Mouse (Mus musculus) lung, postnatal 0 days (tissue): ENCODE results near the gene Mrpl54. TPM values are rescaled to one million over a fixed set of nuclear protein-coding genes. Genes with fewer than 3 reads are reported as not detected.
"Not testable (repeated sequence)": the region's sequence is repeated elsewhere in the genome, so short reads cannot be mapped to it uniquely, and the experiment has no call there.

Source experiments
- ATAC-seq: fragments of 200-750 bp; cut with Nextera tagmentation; 2 replicates; pipeline ENCODE4 v1.8.0; 2017; ENCODE audit warnings: moderate library complexity
- DNase-seq: peaks from one replicate; pipeline ENCODE4 v3.0.0-alpha.2; 2016; ENCODE audit warnings: low spot score
- H3K27ac ChIP-seq: fragments of 300-500 bp; sonication (generic); 2 replicates; pipeline ENCODE4 v1.5.1; 2014; ENCODE audit warnings: antibody characterized with exemption, mild to moderate bottlenecking, low read length, mixed read lengths
- H3K27me3 ChIP-seq: fragments of 300-500 bp; sonication (generic); replicated peaks from 2 replicates; pipeline ENCODE4 v1.6.1; 2014; ENCODE audit warnings: low read length, mixed read lengths; ENCODE audit not compliant: insufficient read depth
- H3K36me3 ChIP-seq: fragments of 300-500 bp; sonication (generic); 2 replicates; pipeline ENCODE4 v1.6.1; 2014; ENCODE audit warnings: low read length, mixed read lengths; ENCODE audit not compliant: insufficient read depth
- H3K4me1 ChIP-seq: fragments of 300-500 bp; sonication (generic); 2 replicates; pipeline ENCODE4 v1.6.1; 2014; ENCODE audit warnings: antibody characterized with exemption, low read depth, low read length, mixed read lengths; ENCODE audit not compliant: insufficient read depth
- H3K4me2 ChIP-seq: fragments of 300-500 bp; sonication (generic); replicated peaks from 2 replicates; pipeline ENCODE4 v1.6.1; 2014; ENCODE audit warnings: low read depth, mild to moderate bottlenecking, low read length, moderate library complexity, mixed read lengths
- H3K4me3 ChIP-seq: fragments of 300-500 bp; sonication (generic); 2 replicates; pipeline ENCODE4 v1.5.1; 2014; ENCODE audit warnings: low read depth, low read length
- H3K9ac ChIP-seq: fragments of 300-500 bp; sonication (generic); replicated peaks from 2 replicates; pipeline ENCODE4 v1.6.1; 2014; ENCODE audit warnings: low read depth, mild to moderate bottlenecking
- H3K9me3 ChIP-seq: fragments of 300-500 bp; sonication (generic); 2 replicates; pipeline ENCODE4 v1.6.1; 2016; ENCODE audit warnings: low read length, mixed read lengths
- CTCF ChIP-seq: IDR thresholded peaks from 2 replicates; pipeline ENCODE4 v1.5.1; 2016; ENCODE audit warnings: antibody characterized with exemption, mild to moderate bottlenecking
- EP300 ChIP-seq: IDR thresholded peaks from 2 replicates; pipeline ENCODE4 v1.6.1; 2016; ENCODE audit warnings: antibody characterized with exemption, mild to moderate bottlenecking, control low read depth
- WGBS: fragments of 180-500 bp; shearing (Covaris S2); extraction: QIAGEN DNeasy Blood & Tissue Kit; methylation state at CpG from one replicate; pipeline ENCODE4 v1.1.7; 2014; 5-methylcytosine and 5-hydroxymethylcytosine counted together
- polyA plus RNA-seq: library from polyadenylated mRNA; unstranded; fragments of >200 nt; fragmentation: Nextera tagmentation; extraction: Ambion mirVana; gene quantifications from 2 replicates; pipeline ENCODE4 v1.2.1, GENCODE M21; 2015

The Mrpl54 gene
- polyA plus RNA-seq, 1 experiment from 2014 or later = 162 TPM

GRCm38 (mm10) chr10:81230438-81231332, 36.0 kb downstream of the Mrpl54 start, which contains the start of gene Atcay:
Atcay (minus strand) TSS chr10:81230833.
- H3K36me3 ChIP-seq = no peaks in the 10 kb centered on the region
- peak; percentile 48 for DNase-seq
- TF ChIP-seq EP300 (no peak), CTCF (peak; percentile 68)
- H3K4me1 ChIP-seq = no peaks in the 10 kb centered on the region; the same call in 1 of the 2 replicates
- H3K9ac ChIP-seq = no peak within 1 kb of the TSS
- no peak within 1 kb of the TSS for H3K27ac ChIP-seq
- H3K4me2 ChIP-seq = no peak within 1 kb of the TSS
- H3K4me3 ChIP-seq = no peak within 1 kb of the TSS
- peaks cover 24% of the 10 kb centered on the region for H3K27me3 ChIP-seq
- ATAC-seq = no peak
- no peaks in the 10 kb centered on the region for H3K9me3 ChIP-seq
- 11% methylated on average over 27 of the region's 27 CpGs for WGBS

GRCm38 (mm10) chr10:81229735-81230437, 36.8 kb downstream of the Mrpl54 start:
- H3K4me2 ChIP-seq = no peak overlapping the region
- H3K27me3 ChIP-seq = peaks cover 24% of the 10 kb centered on the region
- 13% methylated on average over 20 of the region's 20 CpGs for WGBS
- no peak overlapping the region for H3K9ac ChIP-seq
- H3K36me3 ChIP-seq = no peaks in the 10 kb centered on the region
- DNase-seq (no peak), ATAC-seq (no peak)
- H3K4me1 ChIP-seq = no peaks in the 10 kb centered on the region; the same call in 1 of the 2 replicates
- no peak overlapping the region for H3K27ac ChIP-seq
- no peak for TF ChIP-seq EP300
- TF ChIP-seq CTCF = no peak
- H3K4me3 ChIP-seq = no peak overlapping the region
- no peaks in the 10 kb centered on the region for H3K9me3 ChIP-seq

GRCm38 (mm10) chr10:81223731-81224130, 43.0 kb downstream of the Mrpl54 start:
- H3K4me2 ChIP-seq, H3K9me3 ChIP-seq, H3K27me3 ChIP-seq, ATAC-seq, H3K4me1 ChIP-seq, DNase-seq, H3K4me3 ChIP-seq, H3K9ac ChIP-seq, H3K27ac ChIP-seq, H3K36me3 ChIP-seq: not testable (repeated sequence)
- WGBS = 41% methylated on average over 2 of the region's 2 CpGs

- no peak for ATAC-seq
Observed at GRCm38 (mm10) chr10:81221402-81222015, 45.2 kb downstream of the Mrpl54 start.

GRCm38 (mm10) chr10:81217964-81218363, 48.8 kb downstream of the Mrpl54 start:
- Histone ChIP-seq H3K9ac (no peak overlapping the region), H3K4me1 (no peaks in the 10 kb centered on the region), H3K9me3 (no peaks in the 10 kb centered on the region), H3K27ac (no peak overlapping the region), H3K27me3 (no peaks in the 10 kb centered on the region), H3K4me3 (no peak overlapping the region), H3K36me3 (no peaks in the 10 kb centered on the region), H3K4me2 (no peak overlapping the region)
- ATAC-seq (peak; percentile 79), DNase-seq (peak; percentile 63)
- WGBS = 25% methylated on average over 7 of the region's 7 CpGs
- peak; percentile 88 for TF ChIP-seq CTCF
- TF ChIP-seq EP300 = no peak

More at GRCm38 (mm10) chr10:81221402-81222015, 45.2 kb downstream of the Mrpl54 start:
- no peak overlapping the region for H3K4me2 ChIP-seq
- H3K4me1 ChIP-seq = no peaks in the 10 kb centered on the region
- H3K9me3 ChIP-seq = no peaks in the 10 kb centered on the region
- TF ChIP-seq CTCF = no peak
- TF ChIP-seq EP300 = no peak
- no peak overlapping the region for H3K4me3 ChIP-seq
- no peak for DNase-seq
- no peak overlapping the region for H3K27ac ChIP-seq
- WGBS = 87% methylated on average over 5 of the region's 5 CpGs
- no peaks in the 10 kb centered on the region for H3K27me3 ChIP-seq
- no peak overlapping the region for H3K9ac ChIP-seq
- H3K36me3 ChIP-seq = no peaks in the 10 kb centered on the region

GRCm38 (mm10) chr10:81217267-81217666, 49.5 kb downstream of the Mrpl54 start:
- not testable (repeated sequence) for ATAC-seq, H3K4me1 ChIP-seq, H3K4me3 ChIP-seq, H3K36me3 ChIP-seq, H3K27me3 ChIP-seq, H3K4me2 ChIP-seq, H3K9me3 ChIP-seq, H3K9ac ChIP-seq, H3K27ac ChIP-seq
- TF ChIP-seq CTCF = peak; percentile 71
- 3% methylated on average over 1 of the region's 1 CpGs for WGBS
- DNase-seq = peak; percentile 23
